Mouse (Mus musculus) myocyte (in vitro differentiated cells): ENCODE data around the gene Casz1. TPM values are rescaled to one million over a fixed set of nuclear protein-coding genes. Genes with fewer than 3 reads are reported as not detected.

Experiments
- H3K27me3 ChIP-seq: one replicate; pipeline ENCODE4 v1.6.1; 2011; ENCODE audit not compliant: control insufficient read depth, insufficient read depth, insufficient read length
- H3K36me3 ChIP-seq: one replicate; pipeline ENCODE4 v1.6.1; 2011; ENCODE audit not compliant: control insufficient read depth, insufficient read depth
- H3K4me2 ChIP-seq: one replicate; pipeline ENCODE4 v1.6.1; 2011; ENCODE audit warnings: low read depth, control low read depth
- H3K4me3 ChIP-seq: one replicate; pipeline ENCODE4 v1.5.1; 2011; ENCODE audit warnings: mild to moderate bottlenecking, control low read depth, moderate library complexity
- H3K79me2 ChIP-seq: one replicate; pipeline ENCODE4 v1.6.1; 2011; ENCODE audit not compliant: control insufficient read depth, insufficient read depth
- H3ac ChIP-seq: one replicate; pipeline ENCODE4 v1.6.1; 2011; ENCODE audit not compliant: control insufficient read depth, insufficient read length
- CEBPB ChIP-seq: IDR thresholded peaks from 2 replicates; pipeline ENCODE4 v1.6.1; 2011; ENCODE audit warnings: mild to moderate bottlenecking, moderate library complexity; ENCODE audit not compliant: poor library complexity, insufficient read depth, severe bottlenecking
- E2F4 ChIP-seq: IDR thresholded peaks from one replicate; pipeline ENCODE4 v1.6.1; 2011; ENCODE audit warnings: mild to moderate bottlenecking, control low read depth, moderate library complexity; ENCODE audit not compliant: insufficient read depth
- MAX ChIP-seq: IDR thresholded peaks from one replicate; pipeline ENCODE4 v1.6.1; 2011; ENCODE audit warnings: low read depth, mild to moderate bottlenecking, control low read depth
- MYOD1 ChIP-seq, 3 experiments: IDR thresholded peaks; one replicate each; pipeline ENCODE4 v1.6.1; 2011; ENCODE audit warnings: control low read depth in 2 of 3, low read depth in 2 of 3, mild to moderate bottlenecking in 2 of 3, moderate library complexity in 1 of 3; ENCODE audit not compliant: insufficient read length in 2 of 3, control insufficient read depth in 1 of 3
- MYOG ChIP-seq, 3 experiments: IDR thresholded peaks; one replicate each; pipeline ENCODE4 v1.6.1; 2011; ENCODE audit warnings: control low read depth in 2 of 3, low read depth in 2 of 3, mild to moderate bottlenecking in 2 of 3; ENCODE audit not compliant: insufficient read length in 2 of 3, control insufficient read depth in 1 of 3, insufficient read depth in 1 of 3
- POLR2A ChIP-seq: IDR thresholded peaks from one replicate; pipeline ENCODE4 v1.6.1; 2011; ENCODE audit warnings: low read depth, mild to moderate bottlenecking, control low read depth, moderate library complexity; ENCODE audit not compliant: insufficient read length
- POLR2AphosphoS2 ChIP-seq: IDR thresholded peaks from one replicate; pipeline ENCODE4 v1.6.1; 2011; ENCODE audit warnings: low read depth, control low read depth; ENCODE audit not compliant: insufficient read length
- REST ChIP-seq: IDR thresholded peaks from one replicate; pipeline ENCODE4 v1.6.1; 2011; ENCODE audit warnings: mild to moderate bottlenecking, control low read depth, moderate library complexity; ENCODE audit not compliant: insufficient read depth, insufficient read length
- SRF ChIP-seq: IDR thresholded peaks from one replicate; pipeline ENCODE4 v1.6.1; 2011; ENCODE audit warnings: low read depth; ENCODE audit not compliant: control insufficient read depth, insufficient read length
- TCF12 ChIP-seq: IDR thresholded peaks from one replicate; pipeline ENCODE4 v1.6.1; 2011; ENCODE audit warnings: mild to moderate bottlenecking, control low read depth; ENCODE audit not compliant: poor library complexity, insufficient read depth, severe bottlenecking
- TCF3 ChIP-seq: IDR thresholded peaks from one replicate; pipeline ENCODE4 v1.6.1; 2011; ENCODE audit warnings: low read depth, control low read depth; ENCODE audit not compliant: insufficient read length
- USF1 ChIP-seq: IDR thresholded peaks from one replicate; pipeline ENCODE4 v1.6.1; 2011; ENCODE audit warnings: low read depth, mild to moderate bottlenecking, control low read depth, moderate library complexity
- polyA plus RNA-seq: library from polyadenylated mRNA; unstranded; fragments of >200 nt; fragmentation: generic; extraction: Trizol; gene quantifications from one replicate; pipeline ENCODE4 v1.2.1, GENCODE M21; 2012; ENCODE audit warnings: missing spikeins

Casz1 gene
- polyA plus RNA-seq, 1 experiment = 11.1 TPM

DNA sequence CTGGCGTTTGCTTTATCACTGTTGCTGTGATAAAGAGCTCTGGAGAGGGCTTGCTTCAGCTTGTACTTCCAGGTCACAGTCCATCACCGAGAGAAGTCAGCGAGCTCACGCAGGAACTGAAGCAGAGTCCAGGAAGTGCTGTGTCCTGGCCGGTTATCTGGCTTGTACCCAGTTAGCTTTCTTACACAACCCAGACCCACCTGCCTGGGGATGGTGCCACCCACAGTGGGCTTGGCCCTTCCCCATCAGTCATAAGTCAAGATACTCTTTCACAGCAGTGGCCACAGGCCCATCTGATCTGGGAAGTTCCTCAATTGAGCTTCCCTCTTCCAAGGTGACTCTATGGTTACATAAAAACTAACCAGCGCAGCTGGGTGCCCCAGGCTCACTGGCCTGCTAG, 31.6 kb upstream of the Casz1 start:
- no peak overlapping the region for H3K4me2 ChIP-seq
- H3ac ChIP-seq = no peak overlapping the region
- H3K79me2 ChIP-seq = no peaks in the 10 kb centered on the region
- H3K36me3 ChIP-seq = no peaks in the 10 kb centered on the region
- no peak for TF ChIP-seq SRF
- H3K27me3 ChIP-seq = peaks cover 13% of the 10 kb centered on the region
- no peak overlapping the region for H3K4me3 ChIP-seq

DNA sequence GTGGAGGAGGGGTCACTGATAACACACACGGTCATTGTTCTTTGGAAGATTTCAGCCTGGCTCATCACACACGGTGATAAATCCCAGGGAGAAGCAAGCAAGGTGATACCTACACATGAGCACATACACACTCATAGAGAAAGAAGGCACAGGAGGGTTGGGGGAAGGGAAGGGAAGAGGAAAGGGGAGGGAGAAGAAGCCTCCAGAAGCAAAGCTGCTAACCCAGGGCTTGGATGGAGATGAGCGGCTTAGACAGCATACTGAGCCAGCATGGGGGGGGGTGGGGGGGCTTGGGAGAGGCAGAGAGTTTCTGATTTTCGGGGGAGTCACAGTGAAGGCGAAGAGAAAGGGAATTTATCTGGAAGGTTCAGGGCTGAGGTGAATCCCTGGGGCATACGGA, 30.2 kb upstream of the Casz1 start:
- TF ChIP-seq CEBPB = no peak
- TF ChIP-seq MYOG (IDR thresholded peaks at IDR 0.05; ENCODE audit: control insufficient read depth in 1 of 3, insufficient read depth in 1 of 3, insufficient read length in 2 of 3, low read depth in 2 of 3) = no peak
- no peak for TF ChIP-seq E2F4
- no peak for TF ChIP-seq USF1
- no peak for TF ChIP-seq POLR2A
- no peak for TF ChIP-seq POLR2AphosphoS2
- TF ChIP-seq TCF12 = no peak
- TF ChIP-seq TCF3 = no peak
- no peak for TF ChIP-seq REST
- no peak for TF ChIP-seq MAX
- no peak for TF ChIP-seq SRF
- TF ChIP-seq MYOD1 (IDR thresholded peaks at IDR 0.05; ENCODE audit: control insufficient read depth in 1 of 3, insufficient read length in 2 of 3, low read depth in 2 of 3) = no peak
- H3K36me3 ChIP-seq = no peaks in the 10 kb centered on the region
- no peak overlapping the region for H3K4me2 ChIP-seq
- H3K27me3 ChIP-seq = peaks cover 1% of the 10 kb centered on the region
- H3ac ChIP-seq = no peak overlapping the region
- no peak overlapping the region for H3K4me3 ChIP-seq
- no peaks in the 10 kb centered on the region for H3K79me2 ChIP-seq

DNA sequence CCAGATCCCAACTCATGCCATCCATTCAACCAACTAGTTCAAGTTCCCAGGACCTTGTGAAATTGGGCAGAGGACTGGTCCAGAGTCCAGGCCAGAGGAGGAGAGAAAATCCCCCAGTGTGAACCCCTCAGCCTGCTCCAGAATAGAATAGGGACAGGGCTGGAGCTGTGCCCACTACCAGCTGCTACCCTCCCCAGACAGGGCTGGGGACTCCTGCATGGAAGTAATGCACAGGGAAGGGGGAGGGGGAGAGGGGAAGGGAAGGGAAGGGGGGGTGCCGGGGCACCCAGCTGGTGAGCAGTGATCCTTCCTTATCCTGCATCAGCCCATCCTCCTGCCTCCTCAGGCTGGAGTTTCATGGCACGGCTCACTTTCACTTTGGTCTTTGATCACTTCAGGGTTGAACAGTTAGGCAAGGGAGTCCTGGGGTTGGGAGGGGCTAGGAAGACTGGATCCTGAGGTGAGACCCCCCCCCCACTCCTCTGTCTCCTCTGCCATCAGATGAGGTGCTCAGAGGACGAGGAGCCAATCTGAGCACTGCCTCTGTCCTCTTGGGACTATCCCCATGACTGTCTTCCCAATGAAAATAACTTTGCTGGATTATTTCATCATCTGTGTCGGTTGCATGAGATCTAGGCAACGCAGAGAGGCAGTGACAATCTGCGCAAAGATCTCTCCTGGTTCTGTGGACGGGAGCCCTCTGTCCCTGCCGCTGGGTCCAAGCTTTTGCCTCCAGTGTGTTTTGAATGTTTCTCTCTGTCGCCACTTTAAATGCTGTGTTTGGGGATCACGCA, 28.6 kb upstream of the Casz1 start:
- Histone ChIP-seq H3K4me3 (no peak overlapping the region), H3ac (no peak overlapping the region), H3K4me2 (peak overlapping the region; percentile 66), H3K27me3 (no peaks in the 10 kb centered on the region), H3K36me3 (no peaks in the 10 kb centered on the region), H3K79me2 (no peaks in the 10 kb centered on the region)
- TF ChIP-seq TCF12 (no peak), MYOG (IDR thresholded peaks at IDR 0.05; ENCODE audit: control insufficient read depth in 1 of 3, insufficient read depth in 1 of 3, insufficient read length in 2 of 3, low read depth in 2 of 3) (peak in 1 of 3 experiments; percentile 13), POLR2A (peak; percentile 29), E2F4 (no peak), CEBPB (peak; percentile 71; the same call in 1 of the 2 replicates), TCF3 (no peak), POLR2AphosphoS2 (no peak)

GRCm38 (mm10) chr4:148780097-148780621, 24.1 kb upstream of the Casz1 start:
- H3K27me3 ChIP-seq = no peaks in the 10 kb centered on the region
- H3K4me2 ChIP-seq = peak overlapping the region; percentile 59
- TF ChIP-seq REST (no peak), MYOG (IDR thresholded peaks at IDR 0.05; ENCODE audit: control insufficient read depth in 1 of 3, insufficient read depth in 1 of 3, insufficient read length in 2 of 3, low read depth in 2 of 3) (peak in 2 of 3 experiments; percentile 16 to 74), MYOD1 (IDR thresholded peaks at IDR 0.05; ENCODE audit: control insufficient read depth in 1 of 3, insufficient read length in 2 of 3, low read depth in 2 of 3) (peak in 2 of 3 experiments; percentile 48 to 86)
- H3K36me3 ChIP-seq = no peaks in the 10 kb centered on the region
- H3ac ChIP-seq = no peak overlapping the region
- no peak overlapping the region for H3K4me3 ChIP-seq
- H3K79me2 ChIP-seq = no peaks in the 10 kb centered on the region

GRCm38 (mm10) chr4:148781516-148781915, 22.7 kb upstream of the Casz1 start:
- TF ChIP-seq REST (no peak), POLR2AphosphoS2 (no peak)
- Histone ChIP-seq H3K36me3 (no peaks in the 10 kb centered on the region), H3K4me2 (no peak overlapping the region), H3K4me3 (no peak overlapping the region), H3K79me2 (no peaks in the 10 kb centered on the region), H3ac (no peak overlapping the region), H3K27me3 (no peaks in the 10 kb centered on the region)

DNA sequence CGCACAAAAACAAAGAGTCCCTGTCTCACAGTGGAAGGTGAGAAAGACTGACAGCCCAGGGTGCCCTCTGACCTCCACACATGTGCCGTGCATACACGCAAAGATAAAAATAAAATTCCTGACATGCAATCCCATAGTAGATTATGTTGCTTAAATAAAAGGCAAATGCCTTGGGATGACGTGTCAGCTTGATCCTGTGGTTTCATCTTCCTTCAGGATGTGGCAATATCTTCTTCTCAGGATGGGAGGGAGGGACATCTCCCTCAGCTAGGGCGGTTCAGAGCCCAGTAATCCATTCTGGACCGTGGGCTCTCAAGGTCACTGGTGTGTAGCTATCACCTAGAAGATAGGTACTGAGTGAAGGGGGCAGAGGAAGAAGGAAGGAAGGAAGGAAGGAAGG, 21.3 kb upstream of the Casz1 start:
- H3ac ChIP-seq = no peak overlapping the region
- no peaks in the 10 kb centered on the region for H3K36me3 ChIP-seq
- no peaks in the 10 kb centered on the region for H3K79me2 ChIP-seq
- H3K4me3 ChIP-seq = no peak overlapping the region
- no peak for TF ChIP-seq MAX
- TF ChIP-seq MYOG (IDR thresholded peaks at IDR 0.05; ENCODE audit: control insufficient read depth in 1 of 3, insufficient read depth in 1 of 3, insufficient read length in 2 of 3, low read depth in 2 of 3) = peak in 1 of 3 experiments; percentile 35
- TF ChIP-seq MYOD1 (IDR thresholded peaks at IDR 0.05; ENCODE audit: control insufficient read depth in 1 of 3, insufficient read length in 2 of 3, low read depth in 2 of 3) = peak in 1 of 3 experiments; percentile 42
- TF ChIP-seq CEBPB = peak; percentile 70
- TF ChIP-seq POLR2AphosphoS2 = no peak
- TF ChIP-seq SRF = no peak
- no peak overlapping the region for H3K4me2 ChIP-seq
- no peaks in the 10 kb centered on the region for H3K27me3 ChIP-seq
